Mouse (Mus musculus): ENCODE results near the gene Washc1. TPM values are rescaled to one million over a fixed set of nuclear protein-coding genes. Genes with fewer than 3 reads are reported as not detected.

Washc1 gene
- polyA plus RNA-seq, 1 experiment = 40.1 TPM

- TF ChIP-seq USF1 (IDR thresholded peaks at IDR 0.05; ENCODE audit: low read depth) (no peak), TCF12 (IDR thresholded peaks at IDR 0.05; ENCODE audit: insufficient read depth, poor library complexity, severe bottlenecking) (no peak), MYOG (IDR thresholded peaks at IDR 0.05; ENCODE audit: control insufficient read depth in 1 of 3, insufficient read depth in 1 of 3, insufficient read length in 2 of 3, low read depth in 2 of 3) (no peak), CEBPB (IDR thresholded peaks at IDR 0.05; ENCODE audit: insufficient read depth, poor library complexity, severe bottlenecking) (no peak), POLR2AphosphoS2 (IDR thresholded peaks at IDR 0.05; ENCODE audit: insufficient read length, low read depth) (no peak), SRF (IDR thresholded peaks at IDR 0.05; ENCODE audit: control insufficient read depth, insufficient read length, low read depth) (no peak), MYOD1 (IDR thresholded peaks at IDR 0.05; ENCODE audit: control insufficient read depth in 1 of 3, insufficient read length in 2 of 3, low read depth in 2 of 3) (no peak), REST (IDR thresholded peaks at IDR 0.05; ENCODE audit: insufficient read depth, insufficient read length) (no peak), MAX (IDR thresholded peaks at IDR 0.05; ENCODE audit: low read depth) (no peak), TCF3 (IDR thresholded peaks at IDR 0.05; ENCODE audit: insufficient read length, low read depth) (no peak), E2F4 (IDR thresholded peaks at IDR 0.05; ENCODE audit: insufficient read depth) (no peak), POLR2A (IDR thresholded peaks at IDR 0.05; ENCODE audit: insufficient read length, low read depth) (no peak)
- no peak overlapping the region for H3K4me3 ChIP-seq
- no peak overlapping the region for H3K4me2 ChIP-seq (ENCODE audit: low read depth)
- peaks cover 36% of the 10 kb centered on the region for H3K79me2 ChIP-seq (ENCODE audit: control insufficient read depth, insufficient read depth)
- H3K36me3 ChIP-seq (ENCODE audit: control insufficient read depth, insufficient read depth) = peaks cover 23% of the 10 kb centered on the region
- H3ac ChIP-seq (ENCODE audit: control insufficient read depth, insufficient read length) = no peak overlapping the region
- H3K27me3 ChIP-seq (ENCODE audit: control insufficient read depth, insufficient read depth, insufficient read length) = no peaks in the 10 kb centered on the region
Measured at GRCm38 (mm10) chr17:66090251-66090650, 21.1 kb upstream of the Washc1 start.

- H3K36me3 ChIP-seq (ENCODE audit: control insufficient read depth, insufficient read depth) = peaks cover 21% of the 10 kb centered on the region
- H3ac ChIP-seq (ENCODE audit: control insufficient read depth, insufficient read length) = no peak overlapping the region
- no peaks in the 10 kb centered on the region for H3K27me3 ChIP-seq (ENCODE audit: control insufficient read depth, insufficient read depth, insufficient read length)
- TF ChIP-seq USF1 (IDR thresholded peaks at IDR 0.05; ENCODE audit: low read depth) (no peak), E2F4 (IDR thresholded peaks at IDR 0.05; ENCODE audit: insufficient read depth) (no peak), MAX (IDR thresholded peaks at IDR 0.05; ENCODE audit: low read depth) (no peak), CEBPB (IDR thresholded peaks at IDR 0.05; ENCODE audit: insufficient read depth, poor library complexity, severe bottlenecking) (no peak), TCF12 (IDR thresholded peaks at IDR 0.05; ENCODE audit: insufficient read depth, poor library complexity, severe bottlenecking) (no peak), MYOD1 (IDR thresholded peaks at IDR 0.05; ENCODE audit: control insufficient read depth in 1 of 3, insufficient read length in 2 of 3, low read depth in 2 of 3) (no peak), REST (IDR thresholded peaks at IDR 0.05; ENCODE audit: insufficient read depth, insufficient read length) (no peak), POLR2AphosphoS2 (IDR thresholded peaks at IDR 0.05; ENCODE audit: insufficient read length, low read depth) (no peak), TCF3 (IDR thresholded peaks at IDR 0.05; ENCODE audit: insufficient read length, low read depth) (no peak), POLR2A (IDR thresholded peaks at IDR 0.05; ENCODE audit: insufficient read length, low read depth) (no peak), MYOG (IDR thresholded peaks at IDR 0.05; ENCODE audit: control insufficient read depth in 1 of 3, insufficient read depth in 1 of 3, insufficient read length in 2 of 3, low read depth in 2 of 3) (no peak), SRF (IDR thresholded peaks at IDR 0.05; ENCODE audit: control insufficient read depth, insufficient read length, low read depth) (no peak)
- no peak overlapping the region for H3K4me3 ChIP-seq
- peaks cover 47% of the 10 kb centered on the region for H3K79me2 ChIP-seq (ENCODE audit: control insufficient read depth, insufficient read depth)
- H3K4me2 ChIP-seq (ENCODE audit: low read depth) = no peak overlapping the region
Measured at GRCm38 (mm10) chr17:66091392-66091791, 20.0 kb upstream of the Washc1 start.

GRCm38 (mm10) chr17:66092065-66092464, 19.3 kb upstream of the Washc1 start:
- Histone ChIP-seq H3K4me3 (no peak overlapping the region), H3K79me2 (ENCODE audit: control insufficient read depth, insufficient read depth) (peaks cover 54% of the 10 kb centered on the region), H3K36me3 (ENCODE audit: control insufficient read depth, insufficient read depth) (peaks cover 16% of the 10 kb centered on the region), H3ac (ENCODE audit: control insufficient read depth, insufficient read length) (no peak overlapping the region), H3K27me3 (ENCODE audit: control insufficient read depth, insufficient read depth, insufficient read length) (no peaks in the 10 kb centered on the region), H3K4me2 (ENCODE audit: low read depth) (no peak overlapping the region)
- TF ChIP-seq MYOG (IDR thresholded peaks at IDR 0.05; ENCODE audit: control insufficient read depth in 1 of 3, insufficient read depth in 1 of 3, insufficient read length in 2 of 3, low read depth in 2 of 3) (no peak), SRF (IDR thresholded peaks at IDR 0.05; ENCODE audit: control insufficient read depth, insufficient read length, low read depth) (no peak)

- no peak overlapping the region for H3K4me3 ChIP-seq
- no peak for TF ChIP-seq POLR2AphosphoS2 (IDR thresholded peaks at IDR 0.05; ENCODE audit: insufficient read length, low read depth)
- no peak for TF ChIP-seq CEBPB (IDR thresholded peaks at IDR 0.05; ENCODE audit: insufficient read depth, poor library complexity, severe bottlenecking)
- TF ChIP-seq TCF3 (IDR thresholded peaks at IDR 0.05; ENCODE audit: insufficient read length, low read depth) = no peak
- no peak for TF ChIP-seq E2F4 (IDR thresholded peaks at IDR 0.05; ENCODE audit: insufficient read depth)
- TF ChIP-seq MAX (IDR thresholded peaks at IDR 0.05; ENCODE audit: low read depth) = no peak
- no peak for TF ChIP-seq SRF (IDR thresholded peaks at IDR 0.05; ENCODE audit: control insufficient read depth, insufficient read length, low read depth)
- TF ChIP-seq MYOD1 (IDR thresholded peaks at IDR 0.05; ENCODE audit: control insufficient read depth in 1 of 3, insufficient read length in 2 of 3, low read depth in 2 of 3) = no peak
- no peak for TF ChIP-seq MYOG (IDR thresholded peaks at IDR 0.05; ENCODE audit: control insufficient read depth in 1 of 3, insufficient read depth in 1 of 3, insufficient read length in 2 of 3, low read depth in 2 of 3)
- TF ChIP-seq POLR2A (IDR thresholded peaks at IDR 0.05; ENCODE audit: insufficient read length, low read depth) = no peak
- no peak for TF ChIP-seq REST (IDR thresholded peaks at IDR 0.05; ENCODE audit: insufficient read depth, insufficient read length)
- TF ChIP-seq TCF12 (IDR thresholded peaks at IDR 0.05; ENCODE audit: insufficient read depth, poor library complexity, severe bottlenecking) = no peak
- TF ChIP-seq USF1 (IDR thresholded peaks at IDR 0.05; ENCODE audit: low read depth) = no peak
- H3K79me2 ChIP-seq (ENCODE audit: control insufficient read depth, insufficient read depth) = peaks cover 60% of the 10 kb centered on the region
- H3K36me3 ChIP-seq (ENCODE audit: control insufficient read depth, insufficient read depth) = peaks cover 10% of the 10 kb centered on the region
- H3ac ChIP-seq (ENCODE audit: control insufficient read depth, insufficient read length) = no peak overlapping the region
- H3K27me3 ChIP-seq (ENCODE audit: control insufficient read depth, insufficient read depth, insufficient read length) = no peaks in the 10 kb centered on the region
- H3K4me2 ChIP-seq (ENCODE audit: low read depth) = no peak overlapping the region
Measured at GRCm38 (mm10) chr17:66092664-66093063, 18.7 kb upstream of the Washc1 start.

Measured in myocyte (in vitro differentiated cells).